Mouse (Mus musculus) liver, embryonic 15.5 days (tissue): ENCODE data around the gene Rhox4g. TPM values are rescaled to one million over a fixed set of nuclear protein-coding genes. Genes with fewer than 3 reads are reported as not detected.
"Not testable (repeated sequence)": the region's sequence is repeated elsewhere in the genome, so short reads cannot be mapped to it uniquely, and the experiment has no call there.

Experiments
- ATAC-seq: fragments of 200-750 bp; cut with Nextera tagmentation; 2 replicates; pipeline ENCODE4 v1.8.0; 2017; ENCODE audit warnings: moderate number of reproducible peaks, mild to moderate bottlenecking, moderate library complexity; ENCODE audit not compliant: insufficient read depth
- H3K27ac ChIP-seq: fragments of 300-500 bp; sonication (generic); replicated peaks from 2 replicates; pipeline ENCODE4 v1.5.1; 2015; ENCODE audit warnings: mild to moderate bottlenecking, inconsistent platforms
- H3K27me3 ChIP-seq: fragments of 300-500 bp; sonication (generic); 2 replicates; pipeline ENCODE4 v1.6.1; 2015; ENCODE audit warnings: mild to moderate bottlenecking, inconsistent platforms
- H3K36me3 ChIP-seq: fragments of 300-500 bp; sonication (generic); replicated peaks from 2 replicates; pipeline ENCODE4 v1.6.1; 2015; ENCODE audit warnings: moderate library complexity, mild to moderate bottlenecking, inconsistent platforms
- H3K4me1 ChIP-seq: fragments of 300-500 bp; sonication (generic); replicated peaks from 2 replicates; pipeline ENCODE4 v1.6.1; 2015; ENCODE audit warnings: inconsistent platforms
- H3K4me2 ChIP-seq: fragments of 300-500 bp; sonication (generic); 2 replicates; pipeline ENCODE4 v1.6.1; 2015; ENCODE audit warnings: moderate library complexity, mild to moderate bottlenecking, inconsistent platforms
- H3K4me3 ChIP-seq: fragments of 300-500 bp; sonication (generic); replicated peaks from 2 replicates; pipeline ENCODE4 v1.5.1; 2015; ENCODE audit warnings: mild to moderate bottlenecking, inconsistent platforms
- H3K9ac ChIP-seq: fragments of 300-500 bp; sonication (generic); 2 replicates; pipeline ENCODE4 v1.6.1; 2015; ENCODE audit warnings: moderate library complexity, mild to moderate bottlenecking, inconsistent platforms
- H3K9me3 ChIP-seq: fragments of 300-500 bp; sonication (generic); replicated peaks from 2 replicates; pipeline ENCODE4 v1.6.1; 2016; ENCODE audit warnings: inconsistent platforms
- WGBS: fragments of 180-500 bp; shearing (Covaris S2); methylation state at CpG from one replicate; pipeline ENCODE4 v1.1.7; 2015; ENCODE audit warnings: mixed read lengths; ENCODE audit not compliant: insufficient replicate concordance; 5-methylcytosine and 5-hydroxymethylcytosine counted together
- polyA plus RNA-seq: library from polyadenylated mRNA; unstranded; fragments of >200 nt; fragmentation: Nextera tagmentation; extraction: Ambion mirVana; gene quantifications from 2 replicates; pipeline ENCODE4 v1.2.1, GENCODE M21; 2015

Rhox4g gene
- polyA plus RNA-seq, result not detected in 2 replicates

DNA sequence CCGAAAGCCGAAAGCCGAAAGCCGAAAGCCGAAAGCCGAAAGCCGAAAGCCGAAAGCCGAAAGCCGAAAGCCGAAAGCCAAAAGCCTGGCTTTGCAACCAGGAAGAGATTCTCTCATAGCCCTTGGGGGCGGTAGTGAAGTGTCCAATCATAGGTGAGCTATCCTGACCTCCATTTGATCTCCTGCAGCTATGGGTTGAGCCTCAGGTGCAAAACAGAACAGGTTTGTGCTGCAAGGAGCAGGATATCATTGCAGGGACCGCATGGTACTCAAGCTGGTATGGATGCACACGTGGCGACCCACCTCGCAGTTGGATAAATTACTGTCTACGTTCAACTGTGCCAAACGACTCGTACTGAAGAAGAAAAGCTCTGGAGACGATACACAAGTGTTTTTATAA lies at the start of gene Rhox4g:
Gene Rhox4g (minus strand): TSS at position 101 of the 400 bp plus-strand sequence.
- H3K27ac ChIP-seq, H3K9ac ChIP-seq: not testable (repeated sequence)

DNA sequence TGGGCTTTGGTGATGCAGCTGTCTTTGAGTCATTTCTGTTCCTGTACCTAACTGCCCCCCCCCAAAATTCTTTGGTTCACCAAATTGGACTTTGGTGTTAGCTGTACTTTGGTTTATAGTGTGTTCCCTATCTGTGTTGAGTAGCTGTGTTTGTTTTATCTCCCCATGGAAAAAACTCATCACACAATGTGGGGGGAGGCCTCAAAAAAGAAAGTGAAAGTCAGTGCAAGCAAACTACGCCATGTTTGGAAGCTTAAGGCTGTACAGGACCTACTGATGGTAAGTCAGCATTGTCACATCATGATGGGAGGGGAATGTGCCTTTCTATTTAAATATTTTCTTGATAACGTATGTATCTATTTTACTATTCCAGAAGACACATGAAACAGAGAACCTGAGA lies 41.1 kb upstream of the Rhox4g start:
- no peak for ATAC-seq
- no peaks in the 10 kb centered on the region for H3K36me3 ChIP-seq
- H3K27ac ChIP-seq, result no peak overlapping the region
- no peak overlapping the region for H3K4me3 ChIP-seq
- H3K9ac ChIP-seq, result no peak overlapping the region
- no peaks in the 10 kb centered on the region for H3K4me1 ChIP-seq
- no peaks in the 10 kb centered on the region for H3K9me3 ChIP-seq
- no peak overlapping the region for H3K4me2 ChIP-seq
- WGBS, result 50% methylated on average over 2 of the region's 2 CpGs
- no peaks in the 10 kb centered on the region for H3K27me3 ChIP-seq

More for the DNA sequence above, at the start of gene Rhox4g:
- not testable (repeated sequence) for H3K36me3 ChIP-seq, H3K9me3 ChIP-seq, H3K4me3 ChIP-seq, H3K27me3 ChIP-seq, ATAC-seq, H3K4me2 ChIP-seq, H3K4me1 ChIP-seq
- WGBS, result 72% methylated on average over 19 of the region's 20 CpGs

DNA sequence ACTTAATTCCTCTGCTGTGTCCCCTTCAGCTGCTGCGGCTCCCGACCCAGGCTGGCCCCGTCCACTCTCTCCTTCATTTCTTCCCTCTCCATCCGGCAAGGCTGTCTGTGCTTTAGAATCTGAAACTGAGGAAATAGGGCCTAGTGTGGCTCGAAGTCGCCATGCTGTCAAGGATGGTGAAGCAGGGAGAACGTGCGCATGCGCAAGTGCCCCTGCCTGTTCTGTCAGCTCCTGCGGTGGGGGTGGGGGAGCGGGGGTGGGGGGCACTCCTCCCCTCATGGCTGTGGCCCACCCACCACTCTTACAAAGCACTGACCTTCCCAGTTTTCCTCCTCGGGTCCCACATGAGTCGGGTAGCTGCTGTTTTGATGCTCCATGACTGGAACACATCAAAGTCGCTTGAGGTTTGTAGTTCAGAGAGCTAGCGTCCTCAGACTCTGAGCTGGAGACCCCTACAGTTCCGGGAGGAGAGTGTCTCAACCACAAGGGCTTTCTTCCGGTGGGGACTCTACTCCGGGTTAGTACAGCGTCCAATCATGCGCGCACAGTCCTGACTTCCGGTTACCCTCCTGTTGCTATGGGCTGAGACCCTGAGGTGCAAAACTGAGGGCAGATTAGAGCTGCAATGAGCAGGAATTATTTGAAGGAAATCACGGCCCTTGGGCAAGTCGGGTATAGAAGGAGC lies 32.0 kb upstream of the Rhox4g start:
- H3K27ac ChIP-seq, result no peak overlapping the region
- no peaks in the 10 kb centered on the region for H3K4me1 ChIP-seq
- no peak overlapping the region for H3K4me3 ChIP-seq
- 72% methylated on average over 24 of the region's 24 CpGs for WGBS
- H3K27me3 ChIP-seq, result no peaks in the 10 kb centered on the region
- no peaks in the 10 kb centered on the region for H3K36me3 ChIP-seq
- no peak overlapping the region for H3K9ac ChIP-seq
- H3K4me2 ChIP-seq, result no peak overlapping the region
- no peaks in the 10 kb centered on the region for H3K9me3 ChIP-seq
- no peak for ATAC-seq

DNA sequence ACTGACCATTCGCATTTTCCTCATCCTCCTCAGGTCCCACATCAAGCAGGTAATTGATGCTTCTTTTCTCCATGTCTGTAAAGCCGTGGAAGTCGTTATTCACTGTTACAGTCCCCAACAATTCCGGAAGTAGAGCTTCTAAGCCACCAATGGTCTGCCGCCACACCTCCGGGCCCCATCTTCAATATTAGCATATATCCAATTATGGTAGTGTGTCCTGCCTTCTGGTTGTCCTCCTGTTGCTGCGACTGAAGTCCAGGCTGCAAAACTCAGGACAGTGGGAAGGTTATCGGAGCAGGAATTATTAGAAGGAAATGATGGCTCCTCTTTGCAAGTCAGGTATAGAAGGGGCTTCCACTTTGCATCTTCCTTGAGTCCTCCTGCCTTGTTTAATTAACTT lies 22.1 kb upstream of the Rhox4g start, which contains the start of gene Rhox2h:
Gene Rhox2h (minus strand): TSS at position 101 of the 400 bp plus-strand sequence.
- H3K27me3 ChIP-seq, H3K27ac ChIP-seq, H3K9ac ChIP-seq, H3K9me3 ChIP-seq, H3K4me3 ChIP-seq, H3K36me3 ChIP-seq, H3K4me1 ChIP-seq, H3K4me2 ChIP-seq, ATAC-seq: not testable (repeated sequence)
- 60% methylated on average over 8 of the region's 8 CpGs for WGBS

DNA sequence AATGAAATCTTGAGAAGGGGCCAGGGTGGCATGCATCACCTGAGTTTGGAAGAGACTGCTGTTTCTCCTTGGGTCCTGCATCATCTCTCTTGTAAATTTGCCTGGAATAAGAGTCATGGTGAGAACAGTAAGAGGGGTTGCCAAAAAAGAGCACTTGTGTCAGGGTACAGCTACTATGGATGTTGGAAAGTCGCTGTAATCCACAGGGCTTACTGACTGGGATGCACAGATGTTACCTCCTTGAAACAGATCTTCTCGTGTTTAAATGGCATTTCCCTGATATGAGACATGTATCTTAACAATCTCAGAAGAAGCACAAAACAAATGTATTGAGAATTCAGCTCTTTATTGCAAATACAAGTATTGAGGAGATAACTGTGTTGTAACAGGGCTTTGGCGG lies 17.5 kb upstream of the Rhox4g start, which contains the start of gene Rhox3h:
Gene Rhox3h (minus strand): TSS at position 101 of the 400 bp plus-strand sequence.
- not testable (repeated sequence) for ATAC-seq, H3K4me2 ChIP-seq, H3K9ac ChIP-seq, H3K27me3 ChIP-seq, H3K4me3 ChIP-seq, H3K4me1 ChIP-seq, H3K9me3 ChIP-seq, H3K27ac ChIP-seq, H3K36me3 ChIP-seq
- 75% methylated on average over 1 of the region's 3 CpGs for WGBS

DNA sequence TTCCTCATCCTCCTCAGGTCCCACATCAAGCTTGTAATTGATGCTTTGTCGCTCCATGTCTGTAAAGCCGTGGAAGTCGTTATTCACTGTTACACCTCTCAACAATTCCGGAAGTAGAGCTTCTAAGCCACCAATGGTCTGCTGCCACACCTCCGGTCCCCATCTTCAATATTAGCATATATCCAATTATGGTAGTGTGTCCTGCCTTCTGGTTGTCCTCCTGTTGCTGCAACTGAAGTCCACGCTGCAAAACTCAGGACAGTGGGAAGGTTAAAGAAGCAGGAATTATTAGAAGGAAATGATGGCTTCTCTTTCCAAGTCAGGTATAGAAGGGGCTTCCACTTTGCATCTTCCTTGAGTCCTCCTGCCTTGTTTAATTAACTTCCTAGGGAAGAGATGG lies 7.8 kb downstream of the Rhox4g start, which contains the start of gene Rhox2g:
Gene Rhox2g (minus strand): TSS at position 101 of the 400 bp plus-strand sequence.
- not testable (repeated sequence) for ATAC-seq, H3K27me3 ChIP-seq, H3K4me3 ChIP-seq, H3K27ac ChIP-seq, H3K9me3 ChIP-seq, H3K9ac ChIP-seq, H3K4me1 ChIP-seq, H3K36me3 ChIP-seq, H3K4me2 ChIP-seq
- 76% methylated on average over 6 of the region's 6 CpGs for WGBS

DNA sequence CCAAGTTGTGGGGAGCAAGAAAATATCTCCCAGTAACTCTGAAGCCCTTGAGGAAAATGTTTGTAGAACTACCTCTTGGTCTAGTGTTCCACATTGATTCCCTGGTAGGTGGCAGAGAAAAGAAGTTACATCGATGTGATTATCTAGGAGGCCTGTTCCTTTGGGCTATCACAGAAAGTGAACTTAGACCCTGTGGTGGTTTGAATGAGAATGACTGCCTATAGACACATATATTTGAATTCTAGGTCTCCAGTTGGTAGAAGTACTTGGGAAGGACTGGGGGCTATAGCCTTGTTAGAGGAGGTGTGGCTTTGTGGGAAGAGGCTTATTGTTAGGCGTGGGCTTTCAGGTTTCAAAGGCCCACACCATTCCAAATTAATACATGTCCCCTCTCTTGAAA lies 22.6 kb downstream of the Rhox4g start, which contains the start of gene Rhox3g:
Gene Rhox3g (minus strand): TSS at position 101 of the 400 bp plus-strand sequence.
- 78% methylated on average over 2 of the region's 2 CpGs for WGBS
- not testable (repeated sequence) for H3K9me3 ChIP-seq, ATAC-seq, H3K9ac ChIP-seq, H3K36me3 ChIP-seq, H3K27ac ChIP-seq, H3K4me2 ChIP-seq, H3K4me3 ChIP-seq, H3K27me3 ChIP-seq, H3K4me1 ChIP-seq

DNA sequence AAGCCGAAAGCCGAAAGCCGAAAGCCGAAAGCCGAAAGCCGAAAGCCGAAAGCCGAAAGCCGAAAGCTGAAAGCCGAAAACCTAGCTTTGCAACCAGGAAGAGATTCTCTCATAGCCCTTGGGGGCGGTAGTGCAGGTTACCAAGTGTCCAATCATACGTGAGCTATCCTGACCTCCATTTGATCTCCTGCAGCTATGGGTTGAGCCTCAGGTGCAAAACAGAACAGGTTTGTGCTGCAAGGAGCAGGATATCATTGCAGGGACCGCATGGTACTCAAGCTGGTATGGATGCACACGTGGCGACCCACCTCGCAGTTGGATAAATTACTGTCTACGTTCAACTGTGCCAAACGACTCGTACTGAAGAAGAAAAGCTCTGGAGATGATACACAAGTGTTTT lies 43.5 kb downstream of the Rhox4g start, which contains the start of gene Rhox4f:
Gene Rhox4f (minus strand): TSS at position 101 of the 400 bp plus-strand sequence.
- H3K36me3 ChIP-seq, H3K4me3 ChIP-seq, H3K9me3 ChIP-seq, H3K27ac ChIP-seq, ATAC-seq, H3K9ac ChIP-seq, H3K4me2 ChIP-seq, H3K27me3 ChIP-seq, H3K4me1 ChIP-seq: not testable (repeated sequence)
- 78% methylated on average over 17 of the region's 19 CpGs for WGBS

Other genes with a start within 250 kb of the Rhox4g start
- gene Rhox2b, start 239.3 kb downstream of the Rhox4g start, polyA plus RNA-seq, result not detected in 2 replicates
- not detected in 2 replicates for gene Rhox4b, start 218.8 kb downstream of the Rhox4g start, polyA plus RNA-seq
- not detected in 2 replicates for gene Rhox2c, start 197.6 kb downstream of the Rhox4g start, polyA plus RNA-seq
- not detected in 2 replicates for gene Rhox3c, start 192.7 kb downstream of the Rhox4g start, polyA plus RNA-seq
- gene Rhox4c, start 171.0 kb downstream of the Rhox4g start, polyA plus RNA-seq, result not detected in 2 replicates
- gene Rhox2d, start 157.9 kb downstream of the Rhox4g start, polyA plus RNA-seq, result not detected in 2 replicates
- gene Rhox4d, start 137.0 kb downstream of the Rhox4g start, polyA plus RNA-seq, result not detected in 2 replicates
- gene Rhox2e, start 120.9 kb downstream of the Rhox4g start, polyA plus RNA-seq, result not detected in 2 replicates
- gene Rhox3e, start 109.3 kb downstream of the Rhox4g start, polyA plus RNA-seq, result not detected in 2 replicates
- not detected in 2 replicates for gene Rhox4e, start 93.9 kb downstream of the Rhox4g start, polyA plus RNA-seq
- gene Rhox2f, start 79.9 kb downstream of the Rhox4g start, polyA plus RNA-seq, result not detected in 2 replicates
- not detected in 2 replicates for gene Rhox3f, start 70.3 kb downstream of the Rhox4g start, polyA plus RNA-seq
- not detected in 2 replicates for gene Rhox4f, start 43.6 kb downstream of the Rhox4g start, polyA plus RNA-seq
- gene Rhox3g, start 22.7 kb downstream of the Rhox4g start, polyA plus RNA-seq, result not detected in 2 replicates
- gene Rhox2g, start 7.9 kb downstream of the Rhox4g start, polyA plus RNA-seq, result not detected in 2 replicates
- gene Rhox3h, start 17.4 kb upstream of the Rhox4g start, polyA plus RNA-seq, result not detected in 2 replicates
- gene Rhox2h, start 21.9 kb upstream of the Rhox4g start, polyA plus RNA-seq, result not detected in 2 replicates
- 1.3 TPM in 2 replicates for gene Rhox5, start 153.5 kb upstream of the Rhox4g start, polyA plus RNA-seq
- not detected in 2 replicates for gene Rhox6, start 175.6 kb upstream of the Rhox4g start, polyA plus RNA-seq
- not detected in 2 replicates for gene Rhox7a, start 180.4 kb upstream of the Rhox4g start, polyA plus RNA-seq
- not detected in 2 replicates for gene Rhox8, start 227.6 kb upstream of the Rhox4g start, polyA plus RNA-seq
- not detected in 2 replicates for gene Rhox7b, start 245.9 kb upstream of the Rhox4g start, polyA plus RNA-seq